Mouse (Mus musculus): ENCODE results near the gene Ssbp3. TPM values are rescaled to one million over a fixed set of nuclear protein-coding genes. Genes with fewer than 3 reads are reported as not detected.

Gene Ssbp3
- polyA plus RNA-seq, 1 experiment from 2014 or later: 134 TPM

- Histone ChIP-seq H3K4me3 (no peak overlapping the region), H3K4me1 (peaks cover 97% of the 10 kb centered on the region), H3K27me3 (ENCODE audit: poor library complexity, severe bottlenecking) (no peaks in the 10 kb centered on the region), H3K27ac (no peak overlapping the region), H3K9me3 (no peaks in the 10 kb centered on the region), H3K36me3 (replicated peaks) (peaks cover 67% of the 10 kb centered on the region)
- DNase-seq (ENCODE audit: extremely low spot score, low spot score): no peak
- 87% methylated on average over 2 of the region's 2 CpGs for WGBS
Observed at GRCm38 (mm10) chr4:106958117-106958516, 47.6 kb downstream of the Ssbp3 start.

DNA sequence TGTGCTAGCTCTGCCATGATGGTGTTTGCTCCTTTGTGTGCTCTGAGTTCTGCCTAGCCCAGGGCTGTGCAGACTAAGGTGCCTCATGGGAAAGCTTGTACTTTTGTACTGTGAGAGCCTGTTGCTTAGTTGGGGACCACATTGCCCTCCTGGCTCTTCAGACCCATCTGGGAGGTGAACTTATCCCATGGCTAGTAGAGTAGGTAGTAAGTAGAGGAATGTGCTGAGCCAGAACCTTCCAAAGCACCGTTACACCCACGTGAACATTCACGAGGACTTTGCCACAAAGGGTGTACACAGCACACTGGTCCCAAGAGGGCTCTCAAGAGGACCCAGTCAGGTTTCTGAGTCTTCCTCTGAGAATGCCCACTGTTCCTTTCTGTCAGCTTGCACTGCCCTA lies 48.1 kb downstream of the Ssbp3 start:
- Histone ChIP-seq H3K36me3 (replicated peaks) (peaks cover 67% of the 10 kb centered on the region), H3K27ac (no peak overlapping the region), H3K9me3 (no peaks in the 10 kb centered on the region), H3K4me3 (no peak overlapping the region), H3K4me1 (peaks cover 95% of the 10 kb centered on the region), H3K27me3 (ENCODE audit: poor library complexity, severe bottlenecking) (no peaks in the 10 kb centered on the region)
- 93% methylated on average over 3 of the region's 3 CpGs for WGBS
- DNase-seq (ENCODE audit: extremely low spot score, low spot score): no peak

DNA sequence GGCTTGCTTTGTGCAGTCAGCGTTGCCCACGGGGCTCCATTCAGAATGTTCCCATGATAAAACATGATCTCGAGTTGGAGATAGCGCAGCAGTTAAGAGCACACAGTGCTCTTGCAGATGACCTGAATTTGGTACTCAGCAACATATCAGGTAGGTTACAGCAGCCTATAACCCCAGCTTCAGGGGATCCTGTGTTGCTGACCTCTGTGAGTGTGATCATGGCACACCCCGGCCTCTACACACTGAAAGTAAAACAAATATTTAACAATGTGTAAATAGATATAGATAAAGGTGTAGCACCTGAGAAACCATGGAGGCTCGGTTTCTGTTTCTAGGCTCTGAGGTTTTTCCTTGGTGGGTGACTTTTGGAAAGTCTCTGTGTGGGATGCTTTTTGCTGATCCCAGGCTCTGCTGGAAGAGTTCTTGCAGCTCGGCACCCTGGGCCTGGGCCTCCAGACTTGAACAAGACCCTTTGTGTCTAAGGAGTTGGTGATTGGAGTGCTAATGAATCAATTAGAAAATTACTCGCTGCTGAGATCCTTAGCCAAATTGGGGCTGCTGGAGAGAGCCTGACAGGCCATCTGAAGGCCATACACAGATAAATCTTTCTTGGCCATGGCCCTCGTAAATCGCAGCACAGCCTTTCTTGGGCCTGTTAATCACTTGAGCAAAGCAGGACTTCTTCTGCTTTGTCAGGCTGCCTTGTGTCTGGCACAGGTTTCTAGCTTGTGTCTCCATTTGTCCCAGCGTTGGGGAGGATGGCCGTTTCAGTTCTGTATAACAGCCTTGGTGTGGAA lies 49.2 kb downstream of the Ssbp3 start:
- H3K36me3 ChIP-seq (replicated peaks): peaks cover 67% of the 10 kb centered on the region
- WGBS: 74% methylated on average over 12 of the region's 12 CpGs
- H3K27me3 ChIP-seq (ENCODE audit: poor library complexity, severe bottlenecking): no peaks in the 10 kb centered on the region
- H3K9me3 ChIP-seq: no peaks in the 10 kb centered on the region
- H3K27ac ChIP-seq: peak overlapping the region; percentile 62; the same call in 1 of the 2 replicates
- peaks cover 95% of the 10 kb centered on the region for H3K4me1 ChIP-seq
- H3K4me3 ChIP-seq: no peak overlapping the region
- no peak for DNase-seq (ENCODE audit: extremely low spot score, low spot score)

DNA sequence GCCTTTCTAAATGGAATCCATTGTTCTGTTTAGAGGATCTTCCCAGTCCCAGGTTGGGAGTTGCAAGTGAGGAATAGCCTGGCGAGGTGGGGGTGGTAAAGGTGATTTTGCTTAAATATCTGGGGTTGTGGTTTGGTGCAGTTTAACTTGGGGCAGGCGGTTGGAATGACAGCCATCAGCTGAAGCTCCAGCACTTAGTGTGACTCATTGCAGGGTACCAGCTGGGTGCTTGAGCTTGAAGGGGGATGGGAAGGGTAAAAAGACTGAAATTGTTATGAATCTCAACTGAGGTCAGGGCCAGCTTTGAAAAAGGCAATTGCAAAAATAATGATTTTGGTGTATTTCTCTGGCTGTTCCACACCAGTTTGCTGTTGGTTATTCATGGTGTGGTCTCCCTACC lies 50.0 kb downstream of the Ssbp3 start:
- no peaks in the 10 kb centered on the region for H3K9me3 ChIP-seq
- no peaks in the 10 kb centered on the region for H3K27me3 ChIP-seq (ENCODE audit: poor library complexity, severe bottlenecking)
- no peak overlapping the region for H3K4me3 ChIP-seq
- H3K4me1 ChIP-seq: peaks cover 95% of the 10 kb centered on the region
- no peak for DNase-seq (ENCODE audit: extremely low spot score, low spot score)
- H3K36me3 ChIP-seq (replicated peaks): peaks cover 67% of the 10 kb centered on the region
- 88% methylated on average over 2 of the region's 2 CpGs for WGBS
- H3K27ac ChIP-seq: peak overlapping the region; percentile 62; the same call in 1 of the 2 replicates

GRCm38 (mm10) chr4:106961321-106961720 lies 50.8 kb downstream of the Ssbp3 start:
- 95% methylated on average over 1 of the region's 1 CpGs for WGBS
- DNase-seq (ENCODE audit: extremely low spot score, low spot score): no peak
- H3K36me3 ChIP-seq (replicated peaks): peaks cover 67% of the 10 kb centered on the region
- no peak overlapping the region for H3K27ac ChIP-seq
- H3K27me3 ChIP-seq (ENCODE audit: poor library complexity, severe bottlenecking): no peaks in the 10 kb centered on the region
- peaks cover 94% of the 10 kb centered on the region for H3K4me1 ChIP-seq
- H3K4me3 ChIP-seq: no peak overlapping the region
- H3K9me3 ChIP-seq: no peaks in the 10 kb centered on the region

DNA sequence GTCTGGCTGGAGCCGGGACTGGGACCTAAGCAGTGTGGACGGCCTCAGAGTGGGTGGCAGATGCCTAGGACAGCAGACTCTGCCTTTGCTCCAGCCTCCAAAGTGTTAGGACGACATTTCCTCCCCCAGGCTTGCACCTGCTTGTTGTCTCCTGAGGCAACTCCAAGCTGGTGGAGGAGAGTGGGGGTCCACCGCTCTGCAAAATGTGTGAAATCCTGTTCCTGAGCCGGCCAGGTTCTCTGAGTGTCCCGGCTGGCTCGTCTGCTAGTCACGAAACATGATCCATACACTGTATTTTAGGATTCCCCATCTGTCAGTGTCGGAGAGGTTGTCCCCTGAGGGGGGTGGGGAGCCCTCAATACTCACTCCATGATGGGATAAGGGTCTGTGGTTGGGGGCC lies 53.9 kb downstream of the Ssbp3 start:
- WGBS: 85% methylated on average over 9 of the region's 9 CpGs

DNA sequence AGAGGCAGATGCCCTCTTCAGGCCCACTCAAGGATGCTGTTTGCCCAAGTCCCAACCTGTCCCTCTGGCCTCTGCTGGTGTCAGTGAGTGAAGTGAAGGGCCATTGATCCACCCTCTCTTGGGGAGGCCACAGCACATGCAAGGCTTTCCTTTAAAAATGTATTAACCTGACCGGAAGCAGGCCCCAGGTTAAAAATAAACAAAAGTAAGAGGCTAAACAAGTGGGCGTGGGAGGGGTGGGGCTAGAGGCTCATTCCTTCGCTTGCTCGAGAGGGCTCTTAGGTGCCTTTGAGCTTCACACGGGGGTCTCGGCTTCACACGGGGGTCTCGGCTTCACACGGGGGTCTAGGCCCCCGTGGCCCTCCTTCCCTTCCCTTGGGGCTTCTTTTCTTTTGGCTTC lies 54.5 kb downstream of the Ssbp3 start:
- no peaks in the 10 kb centered on the region for H3K27me3 ChIP-seq (ENCODE audit: poor library complexity, severe bottlenecking)
- H3K4me1 ChIP-seq: peaks cover 77% of the 10 kb centered on the region
- no peak overlapping the region for H3K4me3 ChIP-seq
- DNase-seq (ENCODE audit: extremely low spot score, low spot score): no peak
- H3K36me3 ChIP-seq (replicated peaks): peaks cover 77% of the 10 kb centered on the region
- no peaks in the 10 kb centered on the region for H3K9me3 ChIP-seq
- peak overlapping the region; percentile 21 for H3K27ac ChIP-seq
- WGBS: 83% methylated on average over 10 of the region's 10 CpGs

More for the DNA sequence above, 53.9 kb downstream of the Ssbp3 start:
- Histone ChIP-seq H3K27ac (no peak overlapping the region), H3K9me3 (no peaks in the 10 kb centered on the region), H3K4me3 (no peak overlapping the region), H3K27me3 (ENCODE audit: poor library complexity, severe bottlenecking) (no peaks in the 10 kb centered on the region), H3K36me3 (replicated peaks) (peaks cover 76% of the 10 kb centered on the region), H3K4me1 (peaks cover 82% of the 10 kb centered on the region)
- no peak for DNase-seq (ENCODE audit: extremely low spot score, low spot score)

GRCm38 (mm10) chr4:106966443-106966842 lies 55.9 kb downstream of the Ssbp3 start:
- Histone ChIP-seq H3K36me3 (replicated peaks) (peaks cover 84% of the 10 kb centered on the region), H3K4me1 (peaks cover 77% of the 10 kb centered on the region), H3K27me3 (ENCODE audit: poor library complexity, severe bottlenecking) (no peaks in the 10 kb centered on the region), H3K9me3 (no peaks in the 10 kb centered on the region), H3K27ac (no peak overlapping the region), H3K4me3 (no peak overlapping the region)
- 89% methylated on average over 3 of the region's 3 CpGs for WGBS
- DNase-seq (ENCODE audit: extremely low spot score, low spot score): no peak

- H3K36me3 ChIP-seq (replicated peaks): peaks cover 82% of the 10 kb centered on the region
- WGBS: 92% methylated on average over 8 of the region's 8 CpGs
- DNase-seq (ENCODE audit: extremely low spot score, low spot score): no peak
Observed at GRCm38 (mm10) chr4:106968910-106969309, 58.4 kb downstream of the Ssbp3 start.

DNA sequence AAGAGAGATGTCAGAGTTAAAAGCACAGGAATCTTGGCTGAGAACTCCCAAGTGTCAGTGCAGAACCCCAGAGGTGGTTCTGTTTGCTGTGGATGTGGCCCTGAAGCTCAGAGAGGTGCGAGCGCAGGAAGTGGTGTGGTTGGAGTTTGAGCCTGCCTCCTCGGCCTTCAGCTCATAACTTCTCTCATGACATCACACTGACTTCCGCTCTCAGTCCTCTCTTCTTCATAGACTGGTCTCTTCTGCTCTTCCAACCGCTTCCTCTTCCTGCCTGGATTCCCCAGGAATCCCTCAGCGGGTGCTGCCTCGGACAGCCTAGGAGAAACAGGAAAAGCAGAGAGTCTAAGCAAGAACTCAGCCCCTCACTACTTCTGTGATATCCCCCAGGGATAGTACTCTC lies 60.3 kb downstream of the Ssbp3 start:
- 88% methylated on average over 7 of the region's 7 CpGs for WGBS
- H3K4me3 ChIP-seq: no peak overlapping the region
- no peaks in the 10 kb centered on the region for H3K9me3 ChIP-seq
- no peaks in the 10 kb centered on the region for H3K27me3 ChIP-seq (ENCODE audit: poor library complexity, severe bottlenecking)
- no peak overlapping the region for H3K27ac ChIP-seq
- DNase-seq (ENCODE audit: extremely low spot score, low spot score): no peak
- H3K4me1 ChIP-seq: peaks cover 79% of the 10 kb centered on the region
- peaks cover 69% of the 10 kb centered on the region for H3K36me3 ChIP-seq (replicated peaks)

More at GRCm38 (mm10) chr4:106968910-106969309, 58.4 kb downstream of the Ssbp3 start:
- no peaks in the 10 kb centered on the region for H3K27me3 ChIP-seq (ENCODE audit: poor library complexity, severe bottlenecking)
- H3K27ac ChIP-seq: no peak overlapping the region
- no peak overlapping the region for H3K4me3 ChIP-seq
- H3K4me1 ChIP-seq: peaks cover 79% of the 10 kb centered on the region
- H3K9me3 ChIP-seq: no peaks in the 10 kb centered on the region

- no peaks in the 10 kb centered on the region for H3K9me3 ChIP-seq
- peaks cover 56% of the 10 kb centered on the region for H3K36me3 ChIP-seq (replicated peaks)
- 92% methylated on average over 4 of the region's 4 CpGs for WGBS
- H3K4me3 ChIP-seq: no peak overlapping the region
- no peaks in the 10 kb centered on the region for H3K27me3 ChIP-seq (ENCODE audit: poor library complexity, severe bottlenecking)
- H3K4me1 ChIP-seq: peaks cover 88% of the 10 kb centered on the region
- H3K27ac ChIP-seq: peak overlapping the region; percentile 48; the same call in 1 of the 2 replicates
- DNase-seq (ENCODE audit: extremely low spot score, low spot score): no peak
Observed at GRCm38 (mm10) chr4:106972061-106972460, 61.6 kb downstream of the Ssbp3 start.

GRCm38 (mm10) chr4:106972461-106973384 lies 62.2 kb downstream of the Ssbp3 start:
- H3K36me3 ChIP-seq (replicated peaks): peaks cover 54% of the 10 kb centered on the region
- peaks cover 92% of the 10 kb centered on the region for H3K4me1 ChIP-seq
- no peak overlapping the region; the same call in 1 of the 2 replicates for H3K4me3 ChIP-seq
- WGBS: 86% methylated on average over 15 of the region's 15 CpGs
- H3K27me3 ChIP-seq (ENCODE audit: poor library complexity, severe bottlenecking): no peaks in the 10 kb centered on the region
- no peak for DNase-seq (ENCODE audit: extremely low spot score, low spot score)
- H3K9me3 ChIP-seq: no peaks in the 10 kb centered on the region
- peak overlapping the region; percentile 48 for H3K27ac ChIP-seq

GRCm38 (mm10) chr4:106975324-106975723 lies 64.8 kb downstream of the Ssbp3 start:
- H3K27ac ChIP-seq: no peak overlapping the region
- H3K4me3 ChIP-seq: no peak overlapping the region
- 72% methylated on average over 6 of the region's 6 CpGs for WGBS
- H3K36me3 ChIP-seq (replicated peaks): peaks cover 47% of the 10 kb centered on the region
- no peaks in the 10 kb centered on the region for H3K9me3 ChIP-seq
- DNase-seq (ENCODE audit: extremely low spot score, low spot score): no peak
- no peaks in the 10 kb centered on the region for H3K27me3 ChIP-seq (ENCODE audit: poor library complexity, severe bottlenecking)
- H3K4me1 ChIP-seq: peaks cover 99% of the 10 kb centered on the region
